Mouse (Mus musculus) olfactory bulb, adult 2 months (tissue): ENCODE data around the gene Glud1.
A peak's percentile ranks its signal among the peaks of the same experiment; 100 is the strongest.

ENCODE experiments used
- CTCF ChIP-seq: fragments of 200-500 bp; IDR thresholded peaks from 2 replicates; pipeline ENCODE4 v1.5.1; 2012; ENCODE audit warnings: low read depth, mild to moderate bottlenecking, low read length, moderate library complexity; ENCODE audit not compliant: insufficient read depth
- POLR2A ChIP-seq: fragments of 200-500 bp; IDR thresholded peaks from 2 replicates; pipeline ENCODE4 v1.6.1; 2012; ENCODE audit warnings: mild to moderate bottlenecking, low read depth, low read length, moderate library complexity; ENCODE audit not compliant: insufficient read depth

DNA sequence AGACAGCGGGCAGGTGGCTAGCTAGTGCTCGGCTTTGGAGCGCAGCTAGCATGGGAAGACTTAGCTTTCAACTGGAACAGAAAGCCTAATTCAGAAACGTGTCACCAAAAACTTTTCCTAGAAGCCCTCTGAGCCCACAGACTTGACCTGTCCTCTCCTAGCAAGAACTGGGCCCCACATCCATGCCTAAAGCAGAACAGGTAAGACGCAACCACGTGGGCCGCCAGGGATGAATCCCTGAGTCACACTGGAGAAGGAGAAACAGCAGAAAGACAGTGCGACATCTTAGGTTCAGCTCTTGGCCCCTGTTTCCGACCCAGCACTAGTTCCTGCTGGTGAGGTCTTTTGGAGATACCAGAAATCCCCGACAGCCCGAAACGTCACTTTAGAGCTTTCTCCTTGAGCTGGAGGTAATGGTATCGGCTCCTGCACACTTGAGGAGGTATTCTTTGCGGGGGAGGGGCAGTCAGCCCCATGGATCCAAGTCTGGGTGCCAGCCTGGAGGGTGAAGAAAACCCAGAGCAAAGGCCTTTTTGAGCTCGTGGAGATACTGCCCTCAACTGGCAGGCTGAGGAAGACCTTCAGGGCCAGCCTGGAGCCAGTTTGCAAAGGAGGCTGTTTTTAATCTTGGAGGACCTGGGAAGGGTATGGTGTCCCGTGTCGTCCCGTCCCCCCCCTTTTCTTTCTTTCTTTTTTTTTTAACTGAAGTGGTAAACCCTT lies 52.4 kb downstream of the Glud1 start:
- TF ChIP-seq CTCF (peak; percentile 55), POLR2A (no peak)
